Mouse (Mus musculus): ENCODE results near the gene Ush1c.
"Not testable (repeated sequence)": the region's sequence is repeated elsewhere in the genome, so short reads cannot be mapped to it uniquely, and the experiment has no call there.

Ush1c gene

DNA sequence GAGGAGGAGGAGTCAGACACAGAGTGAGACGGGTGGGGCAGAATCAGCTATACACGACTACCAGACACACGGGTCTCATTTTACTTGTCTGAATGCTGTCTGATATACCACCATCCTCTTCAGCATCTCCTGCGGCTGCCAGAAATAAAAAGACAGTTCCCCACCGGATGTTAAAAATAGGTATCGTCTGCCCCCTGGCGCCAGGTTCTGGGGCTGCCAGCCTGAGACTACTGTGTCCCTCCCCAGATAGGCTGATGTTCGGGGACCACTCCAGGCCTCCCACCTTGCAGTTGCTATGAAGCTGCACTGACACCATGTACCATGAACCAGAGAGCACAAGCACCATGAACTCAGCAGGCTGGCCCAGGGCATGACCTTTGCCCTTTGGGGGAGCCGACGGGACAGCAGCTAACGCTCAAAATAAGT, 34.2 kb downstream of the Ush1c start:
- DNase-seq: no peak

DNA sequence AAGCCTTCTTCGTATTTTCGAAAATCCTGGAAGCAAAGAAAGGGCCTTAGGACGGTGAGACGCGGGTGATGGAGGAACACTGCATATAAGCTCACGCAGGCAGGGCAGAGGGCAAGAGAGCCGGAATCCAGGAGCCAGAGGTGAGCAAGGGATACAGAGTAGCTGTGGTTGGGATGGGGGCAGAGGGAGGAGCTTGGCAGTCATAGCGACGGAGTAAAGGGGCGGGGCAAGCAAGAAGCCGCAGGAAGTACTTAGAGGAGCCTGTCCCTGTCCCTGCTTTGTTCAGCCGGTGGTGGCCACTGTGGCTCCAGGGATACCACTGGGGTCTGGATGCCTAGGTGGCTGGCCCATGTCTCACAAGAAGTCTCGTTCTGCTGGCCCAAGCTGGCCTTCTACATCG, 36.7 kb downstream of the Ush1c start:
- DNase-seq: no peak

DNA sequence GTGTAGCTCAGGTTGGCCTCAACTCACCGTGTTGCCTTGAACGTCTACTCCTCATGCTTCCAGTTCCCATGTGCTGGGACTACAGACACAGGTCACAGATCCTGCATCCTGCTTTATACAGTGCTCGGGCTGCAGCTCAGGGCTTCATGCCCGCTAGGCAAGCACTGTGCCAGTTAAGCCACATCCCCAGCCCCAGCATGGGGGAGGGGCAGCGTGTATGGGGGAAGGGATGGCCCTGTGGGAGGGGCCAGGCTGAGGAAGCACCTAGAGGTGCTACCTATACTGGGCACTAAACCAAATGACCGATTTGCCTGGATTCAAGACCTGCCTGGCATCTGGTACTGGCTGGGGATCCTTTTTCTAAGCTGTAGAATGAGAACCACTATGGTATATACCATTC, 38.3 kb downstream of the Ush1c start:
- DNase-seq: no peak

DNA sequence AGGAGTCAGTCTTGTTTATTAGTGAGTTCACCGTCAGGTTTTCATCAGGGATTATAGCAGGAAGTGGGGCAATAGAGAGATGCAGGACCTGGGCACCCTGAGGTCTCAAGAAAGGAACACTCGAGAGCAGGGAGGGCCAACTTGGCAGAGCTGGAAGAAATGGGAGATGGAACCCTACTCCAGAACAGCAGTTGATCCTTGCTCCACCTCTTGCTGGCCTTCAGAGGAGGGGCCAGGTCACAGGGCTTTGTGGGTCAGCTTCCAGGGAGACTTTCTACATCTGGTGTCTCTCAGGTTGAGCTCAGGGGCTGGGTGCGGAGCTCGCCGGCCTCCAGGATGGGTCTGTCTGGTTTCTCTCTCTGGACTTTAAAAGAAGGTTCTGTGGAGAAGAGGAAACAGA, 42.9 kb downstream of the Ush1c start:
- DNase-seq: no peak

DNA sequence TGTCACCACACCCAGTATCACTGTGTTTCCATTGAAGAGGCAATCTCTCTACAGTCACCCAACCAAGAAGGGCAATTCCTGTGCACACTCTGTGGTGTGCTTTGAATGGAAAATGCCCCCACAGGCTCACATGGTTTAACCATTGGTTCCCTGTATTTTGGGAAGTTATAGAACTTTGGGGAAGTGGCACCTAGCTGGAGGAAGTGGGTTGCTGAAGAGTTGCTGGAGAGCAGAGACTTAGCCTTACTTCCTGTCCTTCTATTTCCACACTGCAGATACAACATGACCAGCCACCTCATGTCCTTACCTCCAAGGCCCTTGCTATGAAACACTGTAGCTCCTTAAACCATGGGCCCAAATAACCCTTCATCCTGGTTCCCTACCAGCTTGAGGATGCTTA, 54.1 kb downstream of the Ush1c start:
- DNase-seq: no peak

DNA sequence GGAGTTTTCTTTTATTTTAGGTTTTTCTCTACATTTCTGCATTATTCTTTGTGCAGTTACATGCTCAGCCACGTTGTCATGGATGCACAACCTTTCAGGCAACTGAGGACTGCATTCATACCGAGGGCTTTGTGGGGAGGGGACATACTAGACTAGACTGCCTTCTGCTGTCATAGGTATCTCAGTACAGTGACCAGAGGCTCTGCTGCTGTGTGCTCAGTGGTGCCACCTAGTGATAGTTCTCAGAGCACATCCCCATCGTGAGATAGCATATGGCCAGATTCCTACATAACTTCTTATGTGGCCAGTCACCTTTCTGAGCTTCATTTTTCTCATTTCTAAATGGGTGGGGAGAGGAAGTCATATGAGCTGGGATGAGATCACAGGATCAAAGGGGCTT, 56.7 kb downstream of the Ush1c start:
- peak; percentile 57 for DNase-seq

DNA sequence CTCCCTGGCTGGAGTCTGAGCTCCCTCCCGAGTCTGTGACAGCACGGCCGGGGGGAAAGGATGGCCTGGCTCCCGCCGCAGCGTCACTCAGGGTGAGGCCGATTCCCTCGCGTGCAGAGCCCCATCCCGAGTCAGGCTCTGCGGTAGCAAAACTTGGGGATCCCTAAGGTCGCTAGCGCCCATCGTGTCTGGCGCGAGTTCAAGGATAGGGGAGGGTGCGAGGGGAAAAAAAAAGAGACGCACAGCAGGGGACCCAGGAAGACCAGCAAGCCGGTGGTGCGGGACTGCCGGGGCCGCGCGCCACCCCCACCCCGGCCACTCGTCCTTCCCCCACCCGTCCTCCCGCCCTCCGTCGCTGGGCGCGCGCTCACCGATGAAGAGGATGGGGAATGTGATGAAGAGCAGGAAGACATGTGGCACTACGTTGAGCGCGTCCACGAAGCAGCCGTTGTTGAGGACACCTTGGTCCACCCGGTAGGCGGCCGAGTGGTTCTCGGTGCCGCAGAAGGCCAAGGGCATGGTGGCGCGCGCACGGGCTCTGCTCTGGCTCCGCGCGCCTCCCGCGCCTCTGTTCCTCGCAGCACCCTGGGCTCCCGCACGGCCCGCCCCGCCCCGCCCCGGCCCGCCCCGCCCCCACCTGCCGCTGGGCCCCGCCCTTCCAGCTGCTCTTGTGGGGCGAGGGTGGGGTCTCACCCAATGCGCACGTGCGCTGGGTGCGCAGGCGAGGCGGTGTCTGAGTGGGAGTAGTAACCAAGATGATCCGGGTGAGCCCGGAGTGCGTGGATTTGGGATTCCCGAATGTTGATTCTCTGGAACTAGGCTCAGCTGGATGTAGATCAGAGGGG, 58.6 kb downstream of the Ush1c start, which contains the start of gene Abcc8:
Gene Abcc8 (minus strand): TSS at position 603 of the 845 bp plus-strand sequence.
- no peak for DNase-seq

DNA sequence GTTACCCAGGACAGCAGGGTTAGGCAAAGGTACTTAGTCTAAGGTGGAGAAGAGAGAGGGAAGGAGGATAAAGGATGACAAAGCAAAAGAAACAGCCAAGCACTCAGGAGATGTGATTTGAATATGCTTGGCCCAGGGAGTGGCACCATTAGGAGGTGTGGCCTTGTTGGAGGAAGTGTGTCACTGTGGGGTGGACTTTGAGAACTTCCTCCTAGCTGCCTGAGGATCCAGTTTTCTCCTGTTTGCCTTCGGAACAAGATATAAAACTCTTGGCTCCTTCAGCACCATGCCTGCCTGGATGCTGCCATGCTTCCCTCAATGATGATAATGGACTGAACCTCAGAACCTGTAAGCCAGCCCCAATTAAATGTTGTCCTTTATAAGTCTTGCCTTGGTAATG, 69.3 kb downstream of the Ush1c start:
- not testable (repeated sequence) for DNase-seq

DNA sequence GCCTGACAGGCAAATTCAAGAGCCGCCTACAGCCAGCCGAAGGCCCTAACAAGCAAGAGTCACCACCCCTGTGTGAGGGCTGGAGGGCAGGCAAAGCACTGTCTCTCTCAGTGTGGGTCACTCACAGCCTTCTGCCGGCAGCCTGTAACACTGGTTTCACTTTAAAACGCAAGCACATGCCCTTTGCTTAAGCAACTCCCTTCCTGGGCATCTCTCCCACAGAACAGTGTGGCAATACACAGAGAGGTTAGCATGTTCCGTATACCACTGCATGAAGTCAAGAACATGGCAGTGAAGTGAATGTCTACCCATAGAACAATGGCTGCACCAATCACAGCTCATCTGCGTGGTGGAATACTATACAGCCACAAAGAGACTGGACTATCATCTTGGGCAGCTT, 69.9 kb downstream of the Ush1c start:
- no peak for DNase-seq

DNA sequence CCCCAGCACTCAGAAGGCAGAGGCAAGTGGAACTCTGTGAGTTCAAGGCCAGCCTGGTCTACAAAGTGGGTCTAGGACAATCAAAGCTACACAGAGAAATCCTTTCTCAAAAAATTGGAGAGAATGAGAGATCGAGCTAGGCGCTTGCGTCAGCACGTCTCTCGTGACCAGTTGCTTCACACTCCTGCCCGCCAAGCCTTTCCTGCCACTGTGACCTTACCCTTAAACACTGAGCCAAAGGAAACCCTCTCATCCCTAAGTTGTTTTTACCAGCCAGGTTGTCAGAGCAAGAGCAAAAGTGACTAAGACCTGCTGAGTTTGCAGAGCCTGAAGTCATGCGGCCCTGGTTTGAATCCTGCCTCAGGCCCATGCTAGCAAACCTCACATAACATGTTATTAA, 70.4 kb downstream of the Ush1c start:
- DNase-seq: no peak

DNA sequence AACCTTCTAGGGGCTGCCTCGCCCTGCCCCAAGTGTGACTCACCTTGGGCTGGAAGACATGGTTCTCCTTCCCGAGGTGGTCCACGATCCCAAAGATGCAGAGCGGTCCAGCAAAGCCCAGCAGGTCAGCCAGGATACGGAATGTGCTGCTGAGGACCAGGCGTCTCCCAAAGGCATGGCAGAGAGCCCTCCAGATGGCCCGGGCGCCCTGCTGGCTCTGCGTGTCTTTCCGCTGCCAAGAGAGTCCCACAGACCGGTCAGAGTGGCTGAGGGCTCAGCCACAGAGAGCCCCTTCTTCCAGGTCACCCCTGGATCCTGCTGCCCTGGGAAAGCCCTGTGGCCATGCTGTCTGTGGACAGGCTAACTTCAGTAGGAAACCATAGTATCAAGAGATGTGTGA, 72.4 kb downstream of the Ush1c start:
- DNase-seq: no peak

DNA sequence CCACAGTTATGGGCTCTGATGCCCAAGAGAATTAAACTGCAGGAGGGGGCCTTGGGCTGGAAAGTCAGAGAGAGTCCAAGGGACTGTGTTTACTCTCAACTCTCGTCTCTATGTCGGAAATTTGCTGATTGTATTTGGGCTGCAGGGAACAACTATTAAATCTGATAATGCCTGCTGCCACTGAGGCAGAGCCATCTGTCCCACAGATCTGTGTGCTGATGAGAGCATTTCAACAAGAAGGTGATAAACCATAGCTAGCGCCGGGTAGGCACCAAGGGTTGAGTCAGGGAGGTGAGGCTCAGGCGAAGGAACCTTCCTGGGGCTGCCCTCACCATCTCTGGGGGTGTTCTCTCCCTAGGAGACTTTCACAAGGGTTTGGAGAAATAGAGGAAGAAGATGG, 75.6 kb downstream of the Ush1c start:
- no peak for DNase-seq

DNA sequence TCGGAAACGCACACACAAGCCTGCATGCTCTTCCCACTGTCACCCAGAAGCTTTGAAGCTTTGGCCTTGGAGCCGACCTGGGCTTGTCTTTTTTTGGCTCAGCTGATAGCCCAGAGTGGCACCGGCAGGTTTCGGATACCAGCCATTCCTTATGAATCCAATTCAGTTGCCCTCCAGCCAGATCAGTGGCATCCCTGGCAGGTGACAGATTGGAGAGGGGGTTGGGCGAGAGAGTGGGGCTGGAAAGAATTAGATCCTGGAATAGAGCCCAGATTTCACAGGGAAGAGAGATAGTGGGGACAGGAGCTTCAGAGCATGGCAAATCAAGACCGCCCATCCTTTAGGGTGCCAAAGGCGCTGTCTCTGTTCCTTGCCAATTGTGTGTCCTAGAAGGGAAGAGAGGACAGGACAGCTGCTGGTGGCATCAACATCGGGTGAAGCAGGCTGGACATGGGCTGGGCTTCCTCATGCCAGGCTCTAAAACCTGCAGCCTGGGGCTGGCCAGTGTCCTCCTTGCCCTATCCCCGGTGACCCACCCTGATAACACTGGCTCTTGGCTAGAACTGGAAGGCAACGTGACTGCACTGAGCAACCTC, 76.1 kb downstream of the Ush1c start:
- DNase-seq: no peak

DNA sequence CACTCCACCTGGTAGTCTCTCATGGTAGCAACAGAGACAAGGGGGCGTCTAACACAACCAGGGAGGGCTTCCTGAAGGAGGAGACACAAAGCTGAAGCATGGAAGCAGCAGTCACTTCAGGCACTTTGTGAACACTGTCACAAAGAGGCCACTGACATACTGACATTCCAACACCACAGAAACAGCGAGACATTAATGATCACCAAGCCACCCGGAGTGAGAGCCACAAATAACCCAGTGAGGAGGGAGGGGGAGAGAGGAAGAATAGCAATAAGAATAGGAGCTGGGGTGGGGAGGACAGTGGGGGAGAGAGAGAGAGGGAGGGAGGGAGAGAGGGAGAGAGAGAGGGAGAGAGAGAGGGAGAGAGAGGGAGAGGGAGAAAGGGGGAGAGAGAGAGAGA, 76.7 kb downstream of the Ush1c start:
- DNase-seq: no peak

DNA sequence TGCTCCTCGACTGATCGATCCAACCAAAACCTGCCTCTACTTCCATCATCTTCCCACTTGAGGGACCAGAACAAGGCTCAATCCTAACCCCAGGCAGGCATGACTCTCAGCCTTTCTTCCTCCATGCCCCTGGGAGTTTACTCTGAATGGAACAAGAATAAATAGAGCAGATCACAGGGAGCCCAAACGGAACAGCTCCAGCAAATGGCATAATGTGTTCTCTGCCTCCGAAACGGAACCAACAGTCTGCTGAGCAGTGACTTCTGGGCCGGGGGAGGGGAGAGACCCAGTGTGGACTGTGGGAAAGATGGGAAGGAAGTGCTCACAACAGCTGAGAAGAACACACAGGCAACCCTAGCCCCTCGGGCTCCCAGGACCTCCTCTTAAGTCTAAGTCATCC, 80.6 kb downstream of the Ush1c start:
- no peak for DNase-seq

DNA sequence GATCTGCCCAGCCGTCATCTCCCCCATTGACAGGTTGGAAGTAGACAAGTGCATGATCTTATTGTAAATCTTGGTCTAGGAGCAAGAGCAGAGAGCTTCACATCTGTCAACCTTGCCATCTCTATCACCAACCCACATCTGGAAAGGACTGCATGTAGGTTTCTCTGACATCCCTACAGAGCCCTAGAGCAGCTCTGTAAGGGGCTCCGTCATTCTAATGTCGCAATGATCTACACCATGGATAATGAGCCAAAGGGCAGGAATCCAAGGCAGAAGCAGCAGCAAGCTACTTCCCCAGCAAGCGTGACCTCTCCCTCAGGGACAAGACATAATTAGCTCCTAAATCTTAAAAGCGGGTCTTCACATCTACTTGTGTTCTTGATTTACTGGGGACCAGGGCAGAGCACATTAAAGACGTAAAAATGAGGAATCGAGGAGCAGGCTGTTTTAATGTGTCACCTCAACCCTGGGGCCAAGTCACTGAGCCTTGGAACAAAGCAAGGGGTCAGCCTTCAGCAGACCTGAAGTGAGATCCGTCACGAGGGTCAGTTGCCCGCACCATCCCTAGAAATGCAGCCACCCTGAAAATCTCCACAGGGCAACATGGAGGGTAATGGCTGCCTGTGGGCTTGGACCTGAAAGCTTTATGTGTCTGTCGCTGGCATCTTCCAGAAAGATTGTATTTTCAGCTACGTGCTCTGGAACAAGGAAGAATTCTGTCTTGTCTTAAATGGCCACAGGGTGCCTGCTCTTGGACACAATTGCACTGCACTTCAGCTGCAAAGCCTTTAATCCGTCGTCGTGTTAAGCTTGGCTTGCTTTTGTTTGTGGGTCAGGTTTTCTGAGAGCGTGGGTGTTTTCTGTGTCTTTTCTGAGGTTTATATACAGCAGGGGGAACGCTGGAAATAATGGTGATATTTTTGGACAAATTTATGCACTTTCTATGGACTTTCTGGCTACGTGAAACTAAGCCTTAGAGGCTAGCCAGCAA, 83.5 kb downstream of the Ush1c start:
- DNase-seq: no peak

DNA sequence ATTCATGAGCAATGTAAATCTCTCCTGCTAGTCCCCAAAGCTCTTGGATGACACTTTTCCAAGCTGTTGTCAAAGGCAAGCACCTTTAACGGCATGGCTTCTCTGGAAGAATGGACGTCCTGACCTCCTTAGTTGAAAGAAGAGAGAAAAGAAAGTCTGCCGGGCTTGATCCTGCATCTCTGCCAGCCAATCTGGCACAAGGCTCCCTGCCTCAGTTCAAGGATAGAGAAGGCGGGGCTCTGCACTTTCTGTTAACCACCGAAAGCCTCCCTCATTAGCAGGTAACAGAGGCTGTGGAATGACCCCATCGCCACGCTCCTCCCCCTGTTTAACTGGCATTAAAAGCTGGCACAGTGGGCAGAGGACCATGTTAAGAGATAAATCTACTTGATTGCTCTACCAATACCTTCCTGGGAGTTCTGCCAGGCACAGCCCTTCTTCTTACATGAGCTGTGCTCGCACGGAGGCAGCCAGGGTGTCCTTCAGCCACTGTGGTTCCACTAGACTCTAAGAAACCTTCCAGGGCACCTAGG, 85.4 kb downstream of the Ush1c start:
- DNase-seq: no peak

DNA sequence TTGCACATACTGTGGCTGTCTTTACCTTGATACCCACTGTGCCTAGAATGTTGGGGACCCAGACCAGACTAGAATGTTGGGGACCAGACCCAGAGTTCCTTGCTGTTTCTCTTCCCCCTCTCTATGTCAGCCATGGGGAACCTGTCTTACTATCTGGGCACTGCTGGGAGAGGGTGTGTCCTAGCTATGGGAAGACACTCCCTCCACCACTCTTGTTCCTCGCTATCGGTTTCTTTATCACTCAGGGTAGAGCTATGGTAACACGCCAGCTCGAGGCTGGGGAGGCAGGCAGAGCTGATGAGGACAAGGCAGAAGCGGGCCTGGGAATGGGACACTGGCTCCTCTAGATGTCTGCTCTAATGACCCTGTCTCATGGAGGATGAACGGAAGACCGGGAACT, 90.9 kb downstream of the Ush1c start:
- DNase-seq: no peak

DNA sequence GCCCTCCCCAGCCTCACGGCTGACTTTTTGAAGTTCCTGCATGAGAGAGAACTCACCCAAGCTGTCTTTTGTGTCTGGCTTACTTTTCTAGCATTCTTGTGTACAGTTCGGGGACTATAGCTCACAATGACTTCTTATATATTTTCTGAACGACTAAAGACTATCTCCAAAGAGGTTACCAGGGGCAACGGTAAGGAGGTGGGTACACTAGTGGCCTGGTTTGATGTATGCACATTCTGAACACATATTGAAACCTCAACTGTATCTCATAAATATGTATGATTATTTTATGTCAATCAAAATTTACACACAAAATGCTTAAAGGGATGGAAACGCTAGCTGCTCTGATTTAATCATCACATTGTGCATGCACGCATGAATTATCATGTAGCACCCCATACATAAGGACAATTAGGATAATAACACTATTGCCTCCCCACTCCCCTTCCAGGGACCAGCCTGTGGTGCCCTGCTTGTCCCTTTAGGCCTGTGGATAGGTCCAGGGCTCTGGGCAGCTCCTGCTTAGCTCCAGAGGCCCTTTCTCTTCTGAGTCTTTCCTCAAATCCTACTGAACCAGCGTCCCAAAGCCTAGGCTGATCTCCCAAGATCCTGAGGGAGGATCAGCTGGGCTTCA, 91.5 kb downstream of the Ush1c start:
- no peak for DNase-seq

All from kidney, adult 18-20 months (tissue).